Mouse (Mus musculus): ENCODE results near the gene Gjb3.

- TF ChIP-seq CTCF (IDR thresholded peaks at IDR 0.05; ENCODE audit: low read depth) (peak; percentile 55), EP300 (IDR thresholded peaks at IDR 0.05; ENCODE audit: low read depth) (no peak)
These were observed 39.8 kb upstream of the Gjb3 start for GRCm38 (mm10) chr4:127370447-127370846.
